Mouse (Mus musculus): ENCODE measurements at regions not wholly inside any gene's neighbourhood (a gene's known extent, or its start where the extent isn't known, plus 50 kb on each side); places are given as distances from the start of the nearest gene placed in this dataset.

DNA sequence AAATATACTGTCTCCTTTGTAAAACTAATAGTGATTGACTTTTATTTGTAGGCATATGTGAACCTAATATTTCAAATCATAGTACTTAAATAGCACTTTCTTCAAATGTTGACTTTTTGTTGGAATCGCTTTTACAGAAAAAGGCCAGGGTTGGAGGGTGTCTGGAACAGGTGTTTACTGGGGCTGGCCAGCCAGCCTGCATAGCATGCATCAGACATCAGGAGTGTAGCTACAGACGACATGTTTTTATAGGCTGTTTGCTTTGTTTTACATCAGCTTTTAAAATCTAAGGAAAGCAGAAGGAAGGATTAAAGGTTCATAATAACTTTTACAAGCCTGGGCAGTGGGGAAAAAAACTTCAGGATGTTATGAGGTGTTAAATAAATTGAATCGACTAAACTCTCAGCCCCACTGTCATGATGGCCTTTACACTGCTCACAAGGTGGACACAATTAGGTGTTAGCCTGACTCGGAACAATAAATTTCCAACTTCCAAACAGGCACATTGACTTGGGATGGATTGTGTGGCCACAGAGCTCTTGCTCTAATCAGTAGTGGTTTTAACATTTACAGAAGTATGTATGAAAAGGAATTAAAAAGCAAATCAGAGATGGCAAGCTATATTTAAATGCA lies 66.0 kb downstream of the Rbm43 start:
- TF ChIP-seq CTCF (IDR thresholded peaks at IDR 0.05; ENCODE audit: low read depth) (no peak), EP300 (optimal IDR thresholded peaks at IDR 0.05) (no peak)
- Histone ChIP-seq H3K4me1 (replicated peaks; ENCODE audit: control insufficient read depth, insufficient read depth) (no peaks in the 10 kb centered on the region), H3K4me3 (ENCODE audit: low read depth, low read length) (no peak overlapping the region), H3K36me3 (ENCODE audit: control insufficient read depth, insufficient read depth, low read length) (no peaks in the 10 kb centered on the region), H3K27me3 (ENCODE audit: control insufficient read depth, insufficient read depth, low read length) (no peaks in the 10 kb centered on the region), H3K27ac (replicated peaks) (no peak overlapping the region), H3K4me2 (replicated peaks; ENCODE audit: low read depth) (no peak overlapping the region), H3K9ac (ENCODE audit: low read length) (no peak overlapping the region), H3K9me3 (ENCODE audit: control insufficient read depth, low read length) (no peaks in the 10 kb centered on the region)
- DNase-seq (ENCODE audit: low spot score) (no peak), ATAC-seq (ENCODE audit: low FRiP score, low TSS enrichment) (no peak)
- WGBS, result 38% methylated on average over 4 of the region's 4 CpGs

GRCm38 (mm10) chr2:51871571-51871970 lies 63.4 kb downstream of the Rbm43 start:
- ATAC-seq (ENCODE audit: low FRiP score, low TSS enrichment) (no peak), DNase-seq (ENCODE audit: low spot score) (no peak)
- H3K27ac ChIP-seq (replicated peaks), result no peak overlapping the region
- TF ChIP-seq CTCF (IDR thresholded peaks at IDR 0.05; ENCODE audit: low read depth) (no peak), EP300 (optimal IDR thresholded peaks at IDR 0.05) (no peak)
- WGBS, result 90% methylated on average over 14 of the region's 14 CpGs
- no peak overlapping the region for H3K9ac ChIP-seq (ENCODE audit: low read length)
- H3K27me3 ChIP-seq (ENCODE audit: control insufficient read depth, insufficient read depth, low read length), result no peaks in the 10 kb centered on the region
- no peaks in the 10 kb centered on the region for H3K4me1 ChIP-seq (replicated peaks; ENCODE audit: control insufficient read depth, insufficient read depth)
- no peaks in the 10 kb centered on the region for H3K9me3 ChIP-seq (ENCODE audit: control insufficient read depth, low read length)
- H3K4me2 ChIP-seq (replicated peaks; ENCODE audit: low read depth), result no peak overlapping the region
- no peak overlapping the region for H3K4me3 ChIP-seq (ENCODE audit: low read depth, low read length)
- no peaks in the 10 kb centered on the region for H3K36me3 ChIP-seq (ENCODE audit: control insufficient read depth, insufficient read depth, low read length)

All from stomach, postnatal 0 days (tissue).